In genomic region chr1:165844466-165844951, GRCm38 (mm10) we compare ENCODE assay signal across 8 mouse cellular contexts. TPM values are rescaled to one million over a fixed set of nuclear protein-coding genes. Genes with fewer than 3 reads are reported as not detected.
DNase-seq lines count a peak whose midpoint lies in the region; ATAC-seq lines count a peak whose summit lies in the region.

No protein-coding gene starts in this region.

- H3K9ac ChIP-seq in kidney, embryonic 14.5 days (ENCODE audit: low read depth, low read length) = peak overlapping the region; percentile 45; the same call in 1 of the 2 replicates
- H3K9ac ChIP-seq in liver, embryonic 16.5 days (ENCODE audit: low read depth, low read length) = peak overlapping the region; percentile 36; the same call in 1 of the 2 replicates

- 1% methylated on average over 20 of the region's 20 CpGs for WGBS in kidney, embryonic 14.5 days
- 3% methylated on average over 19 of the region's 20 CpGs for WGBS in liver, embryonic 16.5 days (ENCODE audit: insufficient replicate concordance)

- peak overlapping the region; percentile 100 for H3K4me2 ChIP-seq in kidney, embryonic 14.5 days (replicated peaks; ENCODE audit: low read depth, low read length)
- H3K4me2 ChIP-seq in liver, embryonic 16.5 days (ENCODE audit: low read depth, low read length) = peak overlapping the region; percentile 91

- H3K27me3 ChIP-seq in kidney, embryonic 14.5 days (ENCODE audit: control insufficient read depth, insufficient read depth, low read length) = peaks cover 20% of the 10 kb centered on the region
- peaks cover 42% of the 10 kb centered on the region for H3K27me3 ChIP-seq in liver, embryonic 16.5 days (ENCODE audit: control insufficient read depth, insufficient read depth, low read depth, low read length)

- H3K4me3 ChIP-seq in kidney, embryonic 14.5 days (ENCODE audit: low read length) = peak overlapping the region; percentile 54
- peak overlapping the region; percentile 64 for H3K4me3 ChIP-seq in brown adipose tissue, adult 24 weeks (ENCODE audit: insufficient read depth, low read depth, low read length)
- H3K4me3 ChIP-seq in liver, embryonic 16.5 days (ENCODE audit: low read depth, low read length) = peak overlapping the region; percentile 56

- no peaks in the 10 kb centered on the region for H3K36me3 ChIP-seq in kidney, embryonic 14.5 days (ENCODE audit: control insufficient read depth, insufficient read depth, low read length)
- H3K36me3 ChIP-seq in liver, embryonic 16.5 days (ENCODE audit: control insufficient read depth, insufficient read depth) = no peaks in the 10 kb centered on the region

- H3K27ac ChIP-seq in kidney, embryonic 14.5 days (ENCODE audit: low read depth, low read length) = no peak overlapping the region
- H3K27ac ChIP-seq in brown adipose tissue, adult 24 weeks (replicated peaks; ENCODE audit: low read depth, low read length) = peak overlapping the region; percentile 90
- no peak overlapping the region for H3K27ac ChIP-seq in liver, embryonic 16.5 days (ENCODE audit: low read length)

- peak; percentile 71 for ATAC-seq in kidney, embryonic 14.5 days (ENCODE audit: low FRiP score, low TSS enrichment)
- peak; percentile 22 to 35 for ATAC-seq in hematopoietic stem cell, adult 5-6 weeks (replicated peaks in 1 of 2; ENCODE audit: insufficient read depth in 1 of 2, low FRiP score in 2 of 2, low TSS enrichment in 1 of 2, low read depth in 1 of 2, poor library complexity in 2 of 2, severe bottlenecking in 2 of 2)
- ATAC-seq in liver, embryonic 16.5 days (ENCODE audit: low read depth) = peak; percentile 39; the same call in 1 of the 2 replicates

- no peaks in the 10 kb centered on the region for H3K9me3 ChIP-seq in kidney, embryonic 14.5 days (ENCODE audit: control insufficient read depth, low read length)
- no peaks in the 10 kb centered on the region for H3K9me3 ChIP-seq in liver, embryonic 16.5 days (replicated peaks; ENCODE audit: control insufficient read depth, low read length)

- DNase-seq in kidney, adult 11 months = no peak
- DNase-seq in retina, embryonic 14.5 days (ENCODE audit: low spot score) = peak; percentile 36
- DNase-seq in c-Kit-positive CD71-positive TER-119-positive erythroid progenitor cells, embryonic 14.5 days (ENCODE audit: low spot score) = no peak
- no peak for DNase-seq in layer of hippocampus, adult 9-10 months (ENCODE audit: low spot score)

- H3K4me1 ChIP-seq in kidney, embryonic 14.5 days (ENCODE audit: control insufficient read depth, insufficient read depth, low read length) = peaks cover 28% of the 10 kb centered on the region
- H3K4me1 ChIP-seq in brown adipose tissue, adult 24 weeks (ENCODE audit: control insufficient read depth, insufficient read depth, insufficient read length, low read length) = peaks cover 18% of the 10 kb centered on the region
- peaks cover 20% of the 10 kb centered on the region for H3K4me1 ChIP-seq in liver, embryonic 16.5 days (ENCODE audit: control insufficient read depth, low read depth, low read length)

RNA-seq across cellular contexts. Expression of gene Cd247, which starts 56.0 kb away (rescaled TPM):
- 0.88 and 1.2 TPM in 2 replicates for polyA plus RNA-seq in kidney, embryonic 14.5 days (2014; fragmentation: Nextera tagmentation; extraction: Ambion mirVana)
- polyA plus RNA-seq in brown adipose tissue, adult 24 weeks (2012; ENCODE audit: insufficient read depth, insufficient read length, missing spikeins) = 1.3 and 3.3 TPM in 2 replicates
- 3.6 and 7.2 TPM in 2 replicates for total RNA-seq in hematopoietic stem cell, adult 5-6 weeks (2017)
- polyA plus RNA-seq in liver, embryonic 16.5 days (2015; fragmentation: Nextera tagmentation; extraction: Ambion mirVana) = 0.09 and 0.17 TPM in 2 replicates
